Mouse (Mus musculus): ENCODE measurements around the gene Tpst1. TPM values are rescaled to one million over a fixed set of nuclear protein-coding genes. Genes with fewer than 3 reads are reported as not detected.
A peak's percentile ranks its signal among the peaks of the same experiment; 100 is the strongest.

Tpst1 gene
- polyA plus RNA-seq, 1 experiment: 9.4 TPM

- no peaks in the 10 kb centered on the region for H3K36me3 ChIP-seq (ENCODE audit: control insufficient read depth, insufficient read depth)
- no peak overlapping the region for H3ac ChIP-seq (ENCODE audit: control insufficient read depth, insufficient read length)
- H3K27me3 ChIP-seq (ENCODE audit: control insufficient read depth, insufficient read depth, insufficient read length): no peaks in the 10 kb centered on the region
- H3K4me2 ChIP-seq (ENCODE audit: low read depth): no peak overlapping the region
- TF ChIP-seq POLR2AphosphoS2 (IDR thresholded peaks at IDR 0.05; ENCODE audit: insufficient read length, low read depth): no peak
- no peak for TF ChIP-seq POLR2A (IDR thresholded peaks at IDR 0.05; ENCODE audit: insufficient read length, low read depth)
- TF ChIP-seq SRF (IDR thresholded peaks at IDR 0.05; ENCODE audit: control insufficient read depth, insufficient read length, low read depth): no peak
- TF ChIP-seq CEBPB (IDR thresholded peaks at IDR 0.05; ENCODE audit: insufficient read depth, poor library complexity, severe bottlenecking): no peak
- no peak for TF ChIP-seq E2F4 (IDR thresholded peaks at IDR 0.05; ENCODE audit: insufficient read depth)
- TF ChIP-seq TCF3 (IDR thresholded peaks at IDR 0.05; ENCODE audit: insufficient read length, low read depth): no peak
- TF ChIP-seq TCF12 (IDR thresholded peaks at IDR 0.05; ENCODE audit: insufficient read depth, poor library complexity, severe bottlenecking): no peak
- TF ChIP-seq MYOD1 (IDR thresholded peaks at IDR 0.05; ENCODE audit: control insufficient read depth in 1 of 3, insufficient read length in 2 of 3, low read depth in 2 of 3): no peak
- TF ChIP-seq MAX (IDR thresholded peaks at IDR 0.05; ENCODE audit: low read depth): no peak
- no peak for TF ChIP-seq REST (IDR thresholded peaks at IDR 0.05; ENCODE audit: insufficient read depth, insufficient read length)
- TF ChIP-seq USF1 (IDR thresholded peaks at IDR 0.05; ENCODE audit: low read depth): no peak
- TF ChIP-seq MYOG (IDR thresholded peaks at IDR 0.05; ENCODE audit: control insufficient read depth in 1 of 3, insufficient read depth in 1 of 3, insufficient read length in 2 of 3, low read depth in 2 of 3): no peak
- no peak overlapping the region for H3K4me3 ChIP-seq
- no peaks in the 10 kb centered on the region for H3K79me2 ChIP-seq (ENCODE audit: control insufficient read depth, insufficient read depth)
Measured at GRCm38 (mm10) chr5:130109348-130109747, 36.2 kb downstream of the Tpst1 start.

DNA sequence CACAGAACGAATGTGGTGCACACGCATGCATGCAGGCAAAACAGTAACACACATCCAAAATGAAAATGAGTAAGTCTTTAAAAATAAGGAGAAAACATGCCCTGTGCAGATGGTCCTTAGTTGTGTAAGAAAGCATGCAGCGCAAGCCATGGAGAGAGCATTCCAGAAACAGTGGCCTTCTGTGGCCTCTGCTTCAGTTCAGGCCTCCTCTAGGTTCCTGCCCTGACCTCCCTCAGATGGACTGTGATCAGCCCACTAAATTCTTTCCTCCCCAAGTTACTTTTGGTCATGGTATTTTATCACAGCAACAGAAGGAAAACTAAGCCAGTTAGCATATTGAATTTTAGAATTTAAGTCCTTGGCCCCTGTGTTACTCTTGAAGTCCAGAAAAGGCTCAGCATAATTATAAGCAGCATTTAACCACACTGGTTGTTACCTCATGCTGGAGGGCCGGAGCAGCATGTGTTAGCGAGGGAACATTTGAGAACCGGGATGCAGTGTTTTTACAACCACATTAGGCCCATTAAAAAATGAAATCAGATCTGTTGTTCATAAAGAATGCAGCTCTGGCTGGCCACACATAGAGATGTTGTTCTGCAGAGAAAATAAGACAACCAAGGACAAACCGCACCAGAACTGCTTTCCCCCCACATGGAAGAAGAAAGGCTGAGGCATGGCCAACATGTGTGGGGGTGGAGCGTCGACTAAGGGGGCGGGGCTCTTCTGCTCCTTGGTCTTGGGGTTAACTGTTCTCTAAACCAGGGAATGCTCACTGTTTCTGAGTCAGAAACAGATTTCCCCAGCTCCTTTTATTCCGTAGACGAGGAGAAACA, 37.7 kb downstream of the Tpst1 start:
- peaks cover 5% of the 10 kb centered on the region for H3K36me3 ChIP-seq (ENCODE audit: control insufficient read depth, insufficient read depth)
- H3K27me3 ChIP-seq (ENCODE audit: control insufficient read depth, insufficient read depth, insufficient read length): no peaks in the 10 kb centered on the region
- H3K4me3 ChIP-seq: no peak overlapping the region
- no peak for TF ChIP-seq POLR2A (IDR thresholded peaks at IDR 0.05; ENCODE audit: insufficient read length, low read depth)
- no peak for TF ChIP-seq POLR2AphosphoS2 (IDR thresholded peaks at IDR 0.05; ENCODE audit: insufficient read length, low read depth)
- TF ChIP-seq USF1 (IDR thresholded peaks at IDR 0.05; ENCODE audit: low read depth): no peak
- TF ChIP-seq SRF (IDR thresholded peaks at IDR 0.05; ENCODE audit: control insufficient read depth, insufficient read length, low read depth): no peak
- H3ac ChIP-seq (ENCODE audit: control insufficient read depth, insufficient read length): no peak overlapping the region
- H3K79me2 ChIP-seq (ENCODE audit: control insufficient read depth, insufficient read depth): no peaks in the 10 kb centered on the region
- H3K4me2 ChIP-seq (ENCODE audit: low read depth): peak overlapping the region; percentile 38

GRCm38 (mm10) chr5:130112653-130113052, 39.5 kb downstream of the Tpst1 start:
- H3ac ChIP-seq (ENCODE audit: control insufficient read depth, insufficient read length): no peak overlapping the region
- H3K4me3 ChIP-seq: no peak overlapping the region
- H3K27me3 ChIP-seq (ENCODE audit: control insufficient read depth, insufficient read depth, insufficient read length): no peaks in the 10 kb centered on the region
- peaks cover 5% of the 10 kb centered on the region for H3K36me3 ChIP-seq (ENCODE audit: control insufficient read depth, insufficient read depth)
- TF ChIP-seq TCF3 (IDR thresholded peaks at IDR 0.05; ENCODE audit: insufficient read length, low read depth) (no peak), MYOD1 (IDR thresholded peaks at IDR 0.05; ENCODE audit: control insufficient read depth in 1 of 3, insufficient read length in 2 of 3, low read depth in 2 of 3) (no peak), POLR2AphosphoS2 (IDR thresholded peaks at IDR 0.05; ENCODE audit: insufficient read length, low read depth) (no peak), MYOG (IDR thresholded peaks at IDR 0.05; ENCODE audit: control insufficient read depth in 1 of 3, insufficient read depth in 1 of 3, insufficient read length in 2 of 3, low read depth in 2 of 3) (no peak), MAX (IDR thresholded peaks at IDR 0.05; ENCODE audit: low read depth) (no peak)
- no peak overlapping the region for H3K4me2 ChIP-seq (ENCODE audit: low read depth)
- no peaks in the 10 kb centered on the region for H3K79me2 ChIP-seq (ENCODE audit: control insufficient read depth, insufficient read depth)

DNA sequence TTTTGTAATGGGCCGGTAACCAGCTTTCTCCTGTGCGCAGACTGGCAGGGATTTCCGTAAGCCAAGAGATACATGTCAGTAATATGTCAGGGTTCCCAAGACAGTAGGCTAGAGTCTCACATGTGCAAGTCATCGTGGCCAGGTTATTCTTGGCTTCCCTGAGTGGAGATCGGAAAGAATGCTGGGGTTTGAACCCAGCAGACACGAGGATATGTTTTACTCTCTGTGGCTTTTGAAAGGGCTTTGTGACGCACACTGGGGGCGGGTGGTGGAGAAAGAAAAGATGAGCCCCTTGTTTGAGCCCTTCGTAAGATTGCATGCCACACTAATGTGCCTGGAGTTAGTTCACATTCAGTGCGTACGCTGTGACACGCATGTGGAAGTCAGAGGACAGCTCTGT, 43.0 kb downstream of the Tpst1 start:
- no peak overlapping the region for H3K4me2 ChIP-seq (ENCODE audit: low read depth)
- no peak overlapping the region for H3ac ChIP-seq (ENCODE audit: control insufficient read depth, insufficient read length)
- H3K27me3 ChIP-seq (ENCODE audit: control insufficient read depth, insufficient read depth, insufficient read length): no peaks in the 10 kb centered on the region
- H3K4me3 ChIP-seq: no peak overlapping the region
- H3K36me3 ChIP-seq (ENCODE audit: control insufficient read depth, insufficient read depth): peaks cover 5% of the 10 kb centered on the region
- H3K79me2 ChIP-seq (ENCODE audit: control insufficient read depth, insufficient read depth): no peaks in the 10 kb centered on the region
- TF ChIP-seq POLR2A (IDR thresholded peaks at IDR 0.05; ENCODE audit: insufficient read length, low read depth) (no peak), MAX (IDR thresholded peaks at IDR 0.05; ENCODE audit: low read depth) (no peak), MYOD1 (IDR thresholded peaks at IDR 0.05; ENCODE audit: control insufficient read depth in 1 of 3, insufficient read length in 2 of 3, low read depth in 2 of 3) (no peak), TCF3 (IDR thresholded peaks at IDR 0.05; ENCODE audit: insufficient read length, low read depth) (no peak), TCF12 (IDR thresholded peaks at IDR 0.05; ENCODE audit: insufficient read depth, poor library complexity, severe bottlenecking) (no peak), POLR2AphosphoS2 (IDR thresholded peaks at IDR 0.05; ENCODE audit: insufficient read length, low read depth) (no peak), CEBPB (IDR thresholded peaks at IDR 0.05; ENCODE audit: insufficient read depth, poor library complexity, severe bottlenecking) (no peak), USF1 (IDR thresholded peaks at IDR 0.05; ENCODE audit: low read depth) (no peak), MYOG (IDR thresholded peaks at IDR 0.05; ENCODE audit: control insufficient read depth in 1 of 3, insufficient read depth in 1 of 3, insufficient read length in 2 of 3, low read depth in 2 of 3) (no peak), E2F4 (IDR thresholded peaks at IDR 0.05; ENCODE audit: insufficient read depth) (no peak), REST (IDR thresholded peaks at IDR 0.05; ENCODE audit: insufficient read depth, insufficient read length) (no peak), SRF (IDR thresholded peaks at IDR 0.05; ENCODE audit: control insufficient read depth, insufficient read length, low read depth) (no peak)

GRCm38 (mm10) chr5:130116857-130117256, 43.7 kb downstream of the Tpst1 start:
- TF ChIP-seq MYOD1 (IDR thresholded peaks at IDR 0.05; ENCODE audit: control insufficient read depth in 1 of 3, insufficient read length in 2 of 3, low read depth in 2 of 3): peak in 1 of 3 experiments; percentile 31
- TF ChIP-seq POLR2A (IDR thresholded peaks at IDR 0.05; ENCODE audit: insufficient read length, low read depth): no peak
- peaks cover 5% of the 10 kb centered on the region for H3K36me3 ChIP-seq (ENCODE audit: control insufficient read depth, insufficient read depth)
- H3K79me2 ChIP-seq (ENCODE audit: control insufficient read depth, insufficient read depth): no peaks in the 10 kb centered on the region
- H3ac ChIP-seq (ENCODE audit: control insufficient read depth, insufficient read length): no peak overlapping the region
- H3K4me3 ChIP-seq: no peak overlapping the region
- H3K4me2 ChIP-seq (ENCODE audit: low read depth): peak overlapping the region; percentile 13
- H3K27me3 ChIP-seq (ENCODE audit: control insufficient read depth, insufficient read depth, insufficient read length): no peaks in the 10 kb centered on the region
